Mouse (Mus musculus): ENCODE data around the gene Scin. TPM values are rescaled to one million over a fixed set of nuclear protein-coding genes. Genes with fewer than 3 reads are reported as not detected.

The Scin gene
- polyA plus RNA-seq, 1 experiment: 0.14 TPM

- Histone ChIP-seq H3K27ac (ENCODE audit: control insufficient read depth, insufficient read depth, low read depth, low read length) (no peak overlapping the region), H3K36me3 (ENCODE audit: control insufficient read depth, insufficient read depth, low read length) (peaks cover 2% of the 10 kb centered on the region)
- no peak for TF ChIP-seq POLR2A (IDR thresholded peaks at IDR 0.05; ENCODE audit: control insufficient read depth, low read depth, low read length)
- TF ChIP-seq CTCF (IDR thresholded peaks at IDR 0.05; ENCODE audit: control insufficient read depth, insufficient read depth, insufficient replicate concordance, low read depth, low read length): no peak
These were observed 90.0 kb downstream of the Scin start for GRCm38 (mm10) chr12:40043816-40044585.

GRCm38 (mm10) chr12:40040067-40040466 lies 94.0 kb downstream of the Scin start:
- TF ChIP-seq CTCF (IDR thresholded peaks at IDR 0.05; ENCODE audit: control insufficient read depth, insufficient read depth, insufficient replicate concordance, low read depth, low read length): no peak
- Histone ChIP-seq H3K36me3 (ENCODE audit: control insufficient read depth, insufficient read depth, low read length) (peaks cover 2% of the 10 kb centered on the region), H3K27ac (ENCODE audit: control insufficient read depth, insufficient read depth, low read depth, low read length) (no peak overlapping the region), H3K4me1 (ENCODE audit: control insufficient read depth, insufficient read depth, low read length) (no peaks in the 10 kb centered on the region), H3K4me3 (ENCODE audit: control insufficient read depth, low read depth, low read length) (peak overlapping the region; percentile 13; the same call in 1 of the 2 replicates), H3K27me3 (ENCODE audit: control insufficient read depth, insufficient read depth, low read length) (no peaks in the 10 kb centered on the region)

More at GRCm38 (mm10) chr12:40043816-40044585, 90.0 kb downstream of the Scin start:
- Histone ChIP-seq H3K4me1 (ENCODE audit: control insufficient read depth, insufficient read depth, low read length) (no peaks in the 10 kb centered on the region), H3K27me3 (ENCODE audit: control insufficient read depth, insufficient read depth, low read length) (no peaks in the 10 kb centered on the region), H3K4me3 (ENCODE audit: control insufficient read depth, low read depth, low read length) (no peak overlapping the region)

GRCm38 (mm10) chr12:40037876-40038463 lies 96.1 kb downstream of the Scin start, which contains the start of gene Arl4a:
Gene Arl4a, minus strand, starts transcription at chr12:40038025.
- H3K27ac ChIP-seq (ENCODE audit: control insufficient read depth, insufficient read depth, low read depth, low read length): peak within 1 kb of the TSS; percentile 98
- H3K27me3 ChIP-seq (ENCODE audit: control insufficient read depth, insufficient read depth, low read length): no peaks in the 10 kb centered on the region
- H3K36me3 ChIP-seq (ENCODE audit: control insufficient read depth, insufficient read depth, low read length): peaks cover 2% of the 10 kb centered on the region
- H3K4me1 ChIP-seq (ENCODE audit: control insufficient read depth, insufficient read depth, low read length): no peaks in the 10 kb centered on the region
- TF ChIP-seq CTCF (IDR thresholded peaks at IDR 0.05; ENCODE audit: control insufficient read depth, insufficient read depth, insufficient replicate concordance, low read depth, low read length) (no peak), POLR2A (IDR thresholded peaks at IDR 0.05; ENCODE audit: control insufficient read depth, low read depth, low read length) (peak; percentile 80)
- H3K4me3 ChIP-seq (ENCODE audit: control insufficient read depth, low read depth, low read length): peak within 1 kb of the TSS; percentile 85

GRCm38 (mm10) chr12:40037226-40037813 lies 96.7 kb downstream of the Scin start:
- Histone ChIP-seq H3K4me1 (ENCODE audit: control insufficient read depth, insufficient read depth, low read length) (no peaks in the 10 kb centered on the region), H3K4me3 (ENCODE audit: control insufficient read depth, low read depth, low read length) (peak overlapping the region; percentile 85), H3K36me3 (ENCODE audit: control insufficient read depth, insufficient read depth, low read length) (peaks cover 2% of the 10 kb centered on the region), H3K27me3 (ENCODE audit: control insufficient read depth, insufficient read depth, low read length) (no peaks in the 10 kb centered on the region), H3K27ac (ENCODE audit: control insufficient read depth, insufficient read depth, low read depth, low read length) (peak overlapping the region; percentile 98)
- TF ChIP-seq POLR2A (IDR thresholded peaks at IDR 0.05; ENCODE audit: control insufficient read depth, low read depth, low read length): peak; percentile 96
- TF ChIP-seq CTCF (IDR thresholded peaks at IDR 0.05; ENCODE audit: control insufficient read depth, insufficient read depth, insufficient replicate concordance, low read depth, low read length): peak; percentile 26; the same call in 1 of the 2 replicates

GRCm38 (mm10) chr12:40036666-40037065 lies 97.4 kb downstream of the Scin start:
- no peak for TF ChIP-seq CTCF (IDR thresholded peaks at IDR 0.05; ENCODE audit: control insufficient read depth, insufficient read depth, insufficient replicate concordance, low read depth, low read length)
- TF ChIP-seq POLR2A (IDR thresholded peaks at IDR 0.05; ENCODE audit: control insufficient read depth, low read depth, low read length): no peak
- Histone ChIP-seq H3K27me3 (ENCODE audit: control insufficient read depth, insufficient read depth, low read length) (no peaks in the 10 kb centered on the region), H3K36me3 (ENCODE audit: control insufficient read depth, insufficient read depth, low read length) (peaks cover 2% of the 10 kb centered on the region), H3K4me3 (ENCODE audit: control insufficient read depth, low read depth, low read length) (peak overlapping the region; percentile 85), H3K4me1 (ENCODE audit: control insufficient read depth, insufficient read depth, low read length) (no peaks in the 10 kb centered on the region), H3K27ac (ENCODE audit: control insufficient read depth, insufficient read depth, low read depth, low read length) (peak overlapping the region; percentile 98)

- H3K27me3 ChIP-seq (ENCODE audit: control insufficient read depth, insufficient read depth, low read length): no peaks in the 10 kb centered on the region
- H3K4me1 ChIP-seq (ENCODE audit: control insufficient read depth, insufficient read depth, low read length): no peaks in the 10 kb centered on the region
- no peak overlapping the region for H3K27ac ChIP-seq (ENCODE audit: control insufficient read depth, insufficient read depth, low read depth, low read length)
- TF ChIP-seq CTCF (IDR thresholded peaks at IDR 0.05; ENCODE audit: control insufficient read depth, insufficient read depth, insufficient replicate concordance, low read depth, low read length) (no peak), POLR2A (IDR thresholded peaks at IDR 0.05; ENCODE audit: control insufficient read depth, low read depth, low read length) (no peak)
- peak overlapping the region; percentile 85; the same call in 1 of the 2 replicates for H3K4me3 ChIP-seq (ENCODE audit: control insufficient read depth, low read depth, low read length)
- peaks cover 2% of the 10 kb centered on the region for H3K36me3 ChIP-seq (ENCODE audit: control insufficient read depth, insufficient read depth, low read length)
These were observed 98.5 kb downstream of the Scin start for GRCm38 (mm10) chr12:40035506-40035905.

GRCm38 (mm10) chr12:40029201-40029600 lies 104.8 kb downstream of the Scin start:
- no peaks in the 10 kb centered on the region for H3K4me1 ChIP-seq (ENCODE audit: control insufficient read depth, insufficient read depth, low read length)
- no peak overlapping the region for H3K4me3 ChIP-seq (ENCODE audit: control insufficient read depth, low read depth, low read length)
- no peaks in the 10 kb centered on the region for H3K36me3 ChIP-seq (ENCODE audit: control insufficient read depth, insufficient read depth, low read length)
- TF ChIP-seq POLR2A (IDR thresholded peaks at IDR 0.05; ENCODE audit: control insufficient read depth, low read depth, low read length) (no peak), CTCF (IDR thresholded peaks at IDR 0.05; ENCODE audit: control insufficient read depth, insufficient read depth, insufficient replicate concordance, low read depth, low read length) (no peak)
- no peak overlapping the region for H3K27ac ChIP-seq (ENCODE audit: control insufficient read depth, insufficient read depth, low read depth, low read length)
- H3K27me3 ChIP-seq (ENCODE audit: control insufficient read depth, insufficient read depth, low read length): no peaks in the 10 kb centered on the region

Data from testis, adult 2 months (tissue).